Mouse (Mus musculus) adrenal gland, adult 2 months (tissue): ENCODE measurements around the gene Chil3. TPM values are rescaled to one million over a fixed set of nuclear protein-coding genes. Genes with fewer than 3 reads are reported as not detected.
A peak's percentile ranks its signal among the peaks of the same experiment; 100 is the strongest.
"Not testable (repeated sequence)": the region's sequence is repeated elsewhere in the genome, so short reads cannot be mapped to it uniquely, and the experiment has no call there.

ENCODE experiments used
- DNase-seq: peaks from one replicate; pipeline ENCODE4 v3.0.0; 2021
- long read RNA-seq: library from polyadenylated mRNA; stranded (forward); transcript quantifications from one replicate; pipeline ENCODE4 v2.0.0, GENCODE M21; 2021
- polyA plus RNA-seq: library from polyadenylated mRNA; depleted of rRNA; stranded (reverse); fragments of >200 nt; gene quantifications from 2 replicates; pipeline ENCODE4 v1.2.3, GENCODE M21; 2012; rRNA removed
- total RNA-seq, 2 experiments: library from RNA; stranded (reverse); gene quantifications; 2 replicates each; pipeline ENCODE4 v1.2.3; 2021

The Chil3 gene
- total RNA-seq (1 to 10 TPM in 1 of 2 experiments, under 1 TPM in 1; 0.66 to 1.1 TPM), polyA plus RNA-seq (0.10 and 0.28 TPM in 2 replicates)
- long read RNA-seq: 0 reads

GRCm38 (mm10) chr3:106167464-106167863, at the start of gene Chil3:
Gene Chil3, minus strand, starts transcription at chr3:106167564.
- DNase-seq: no peak

DNA sequence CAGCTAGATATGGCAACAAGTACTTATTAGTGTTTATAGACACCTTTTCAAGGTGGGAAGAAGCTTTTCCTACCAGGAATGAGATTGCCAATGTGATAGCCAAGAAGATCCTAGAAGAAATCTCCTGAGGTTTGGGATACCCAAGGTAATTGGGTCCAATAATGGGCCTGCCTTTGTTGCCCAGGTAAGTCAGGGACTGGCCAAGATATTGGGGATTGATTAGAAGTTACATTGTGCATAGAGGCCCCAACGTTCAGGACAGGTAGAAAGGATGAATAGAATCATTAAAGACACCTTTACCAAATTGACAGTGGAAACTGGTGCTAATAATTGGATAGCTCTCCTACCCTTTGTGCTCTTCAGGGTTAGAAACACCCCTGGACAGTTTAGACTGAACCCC, 30.7 kb upstream of the Chil3 start:
- DNase-seq: not testable (repeated sequence)

GRCm38 (mm10) chr3:106197246-106197645, 29.9 kb upstream of the Chil3 start:
- not testable (repeated sequence) for DNase-seq

GRCm38 (mm10) chr3:106196276-106196675, 28.9 kb upstream of the Chil3 start:
- DNase-seq: no peak

DNA sequence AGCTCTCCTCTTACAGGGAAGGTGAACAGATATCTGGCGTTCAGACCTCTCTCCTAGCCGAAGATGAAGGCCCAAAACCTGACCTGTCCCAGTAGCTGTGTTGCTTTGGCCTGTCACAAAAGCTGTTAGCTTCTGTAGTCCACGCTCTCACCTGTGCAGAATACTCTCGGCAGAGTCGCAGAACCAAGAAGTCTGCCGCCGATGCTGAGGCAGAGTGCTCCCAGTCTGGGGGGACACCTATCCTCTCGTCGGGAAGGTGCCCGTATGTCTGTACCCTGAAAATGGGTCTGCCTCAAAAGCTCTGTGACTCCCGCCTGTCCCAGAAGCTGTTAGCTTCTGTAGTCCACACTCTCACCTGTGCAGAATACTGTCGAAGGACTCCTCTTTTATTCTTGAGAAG, 28.1 kb upstream of the Chil3 start:
- DNase-seq: no peak

- DNase-seq: no peak
Measured at GRCm38 (mm10) chr3:106187991-106188390, 20.6 kb upstream of the Chil3 start.

DNA sequence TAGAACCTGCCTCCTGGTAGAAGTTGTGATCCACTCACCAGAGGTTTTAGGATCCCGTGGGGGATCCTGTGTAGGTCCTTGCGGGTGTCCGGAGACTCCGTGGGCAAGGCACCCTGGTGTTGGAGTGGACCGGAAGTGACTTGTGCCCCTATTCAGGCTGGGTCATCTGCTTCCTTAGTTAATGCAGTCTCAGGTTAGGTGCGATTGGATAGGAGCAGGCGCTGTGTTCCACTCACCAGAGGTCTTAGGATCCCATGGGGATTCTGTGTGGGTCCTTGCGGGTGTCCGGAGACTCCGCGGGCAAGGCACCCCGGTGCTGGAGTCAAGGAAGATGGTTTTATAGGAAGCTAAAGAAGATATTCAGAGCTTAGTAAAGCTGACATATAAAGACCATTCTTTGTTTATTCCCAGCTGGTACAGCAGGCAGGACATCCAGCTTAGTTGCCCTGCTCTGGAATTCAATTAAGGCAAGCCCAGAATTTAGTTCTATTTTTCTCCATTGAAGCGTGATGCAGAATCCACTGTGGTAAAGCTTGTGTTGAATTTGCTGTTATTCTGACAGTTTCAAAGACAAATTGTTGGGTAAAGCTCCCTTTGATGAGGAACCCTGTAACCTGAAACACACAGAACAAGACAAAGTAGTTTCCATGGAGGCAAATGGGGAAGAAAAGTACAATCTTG, 10.3 kb upstream of the Chil3 start:
- no peak for DNase-seq

DNA sequence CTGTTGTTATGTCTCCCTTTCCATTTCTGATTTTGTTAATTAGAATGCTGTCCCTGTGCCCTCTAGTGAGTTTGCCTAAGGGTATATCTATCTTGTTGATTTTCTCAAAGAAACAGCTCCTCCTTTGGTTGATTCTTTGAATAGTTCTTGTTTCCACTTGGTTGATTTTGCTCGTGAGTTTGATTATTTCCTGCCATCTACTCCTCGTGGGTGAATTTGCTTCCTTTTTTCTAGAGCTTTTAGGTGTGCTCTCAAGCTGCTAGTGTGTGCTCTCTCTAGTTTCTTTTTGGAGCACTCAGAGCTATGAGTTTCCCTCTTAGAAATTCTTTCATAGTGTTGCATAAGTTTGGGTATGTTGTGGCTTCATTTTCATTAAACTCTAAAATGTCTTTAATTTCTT, 7.6 kb upstream of the Chil3 start:
- DNase-seq: not testable (repeated sequence)

- peak; percentile 14 for DNase-seq
Measured at GRCm38 (mm10) chr3:106172506-106172905, 5.1 kb upstream of the Chil3 start.

DNA sequence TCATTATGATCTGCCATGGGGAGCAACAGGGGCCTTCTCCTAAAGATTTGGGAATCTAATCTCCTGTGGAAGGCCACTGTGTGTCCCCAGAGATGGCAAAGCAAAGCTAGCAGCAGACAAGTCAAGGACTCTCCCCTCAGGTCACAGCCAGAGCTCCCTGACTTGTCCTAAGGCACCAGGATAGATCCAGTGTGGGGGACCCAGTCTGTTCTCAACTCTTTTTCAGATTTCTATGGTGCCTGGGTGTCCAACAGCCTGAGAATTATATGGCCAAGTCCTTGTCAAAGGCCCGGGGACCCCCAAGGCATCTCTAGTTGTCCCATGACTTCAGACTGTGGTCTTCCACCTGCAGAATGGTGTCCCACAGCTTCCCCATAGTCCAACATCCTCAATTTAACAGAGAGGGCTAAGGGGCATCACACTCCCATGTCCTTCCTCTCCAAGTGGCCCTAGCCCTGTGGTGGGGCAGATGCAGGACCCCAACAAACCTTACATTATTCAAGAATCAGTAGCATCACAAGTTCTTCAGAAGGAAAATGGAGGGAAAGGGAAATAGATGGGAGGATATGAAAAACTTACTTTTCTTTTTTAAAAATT, 3.9 kb upstream of the Chil3 start:
- DNase-seq: no peak

GRCm38 (mm10) chr3:106170522-106171053, 3.2 kb upstream of the Chil3 start:
- peak; percentile 35 for DNase-seq

DNA sequence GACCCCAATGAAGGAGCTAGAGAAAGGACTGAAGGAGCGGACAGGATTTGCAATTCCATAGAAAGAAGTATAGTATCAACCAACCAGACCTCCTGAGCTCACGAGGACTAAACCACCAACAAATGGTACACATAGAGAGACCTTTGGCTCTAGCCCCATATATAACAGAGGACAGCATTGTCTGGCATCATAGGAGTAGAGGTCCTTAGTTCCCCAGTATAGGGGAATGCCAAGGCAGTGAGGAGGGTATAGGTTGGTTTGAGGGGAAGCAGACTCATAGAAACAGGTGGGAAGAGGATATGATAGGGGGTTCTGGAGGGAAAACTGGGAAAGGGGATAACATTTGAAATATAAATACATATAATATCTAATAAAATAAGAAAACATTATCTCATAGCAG, 13.0 kb downstream of the Chil3 start:
- no peak for DNase-seq

DNA sequence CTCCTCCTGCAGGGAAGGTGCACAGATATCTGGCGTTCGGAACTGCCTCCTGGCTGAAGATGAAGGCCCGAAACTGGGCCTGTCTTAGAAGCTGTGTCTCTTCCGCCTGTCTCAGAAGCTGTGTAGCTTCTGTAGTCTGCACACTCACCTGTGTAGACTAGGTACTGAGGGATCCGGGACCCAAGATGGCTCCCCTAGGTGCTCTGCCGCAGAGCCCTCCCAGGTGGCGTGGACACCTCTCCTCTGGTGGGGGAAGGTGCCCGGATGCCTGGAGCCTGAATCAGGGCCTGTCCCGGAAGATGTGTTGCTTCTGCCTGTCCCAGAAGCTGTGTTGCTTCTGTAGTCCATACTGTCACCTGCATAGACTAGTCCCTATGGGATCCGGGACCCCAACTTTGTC, 23.3 kb downstream of the Chil3 start:
- DNase-seq: no peak

DNA sequence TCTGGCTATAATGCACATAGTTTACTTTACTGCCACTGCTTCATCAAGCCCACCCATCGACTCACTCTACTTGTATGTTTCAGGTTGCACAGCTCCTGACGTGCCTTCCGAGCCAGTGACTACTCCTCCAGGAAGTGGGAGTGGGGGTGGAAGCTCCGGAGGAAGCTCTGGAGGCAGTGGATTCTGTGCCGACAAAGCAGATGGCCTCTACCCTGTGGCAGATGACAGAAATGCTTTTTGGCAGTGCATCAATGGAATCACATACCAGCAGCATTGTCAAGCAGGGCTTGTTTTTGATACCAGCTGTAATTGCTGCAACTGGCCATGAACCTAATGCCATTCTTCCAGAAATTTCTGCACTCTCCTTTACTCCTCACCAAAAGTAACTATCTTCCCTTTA, 35.7 kb downstream of the Chil3 start:
- DNase-seq: no peak

DNA sequence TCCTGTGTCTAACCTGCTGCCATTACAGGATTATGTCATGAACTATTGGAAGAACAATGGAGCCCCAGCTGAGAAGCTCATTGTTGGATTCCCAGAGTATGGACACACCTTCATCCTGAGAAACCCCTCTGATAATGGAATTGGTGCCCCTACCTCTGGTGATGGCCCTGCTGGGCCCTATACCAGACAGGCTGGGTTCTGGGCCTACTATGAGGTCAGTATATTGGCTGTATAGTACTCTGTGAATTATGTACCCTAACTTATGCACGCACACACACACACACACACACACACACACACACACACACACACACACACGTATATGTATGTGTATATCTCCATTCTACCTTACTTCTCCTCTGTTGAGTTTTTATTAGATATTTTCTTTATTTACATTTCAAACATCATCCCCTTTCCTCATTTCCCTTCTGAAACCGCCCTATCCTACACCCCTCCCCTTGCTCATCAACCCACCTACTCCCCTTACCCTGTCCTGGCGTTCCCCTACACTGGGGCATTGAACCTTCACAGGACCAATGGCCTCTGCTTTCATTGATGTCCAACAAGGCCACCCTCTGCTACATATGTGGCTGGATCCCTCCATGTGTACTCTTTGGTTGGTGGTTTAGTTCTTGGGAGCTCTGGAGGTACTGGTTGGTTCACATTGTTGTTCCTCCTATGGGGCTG, 38.4 kb downstream of the Chil3 start:
- no peak for DNase-seq

DNA sequence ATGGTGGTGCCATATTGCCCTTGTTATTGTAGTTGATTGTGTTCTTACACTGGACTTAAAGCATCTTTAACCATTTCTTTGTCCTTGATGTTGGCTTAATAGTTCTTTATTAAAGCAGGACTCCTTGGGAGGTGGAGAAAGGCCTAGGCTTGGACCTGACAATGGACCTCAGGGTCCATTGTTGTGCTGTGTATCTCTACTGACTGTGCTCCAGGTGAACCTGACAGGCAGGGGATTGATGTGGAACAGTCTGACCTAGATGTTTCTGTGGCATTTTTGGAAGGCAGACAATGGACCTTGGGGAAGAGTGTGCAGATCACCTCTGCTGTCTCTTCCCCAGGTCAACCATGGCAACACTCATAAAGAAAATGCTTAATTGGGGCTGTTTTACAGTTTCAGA, 40.4 kb downstream of the Chil3 start:
- DNase-seq: no peak

DNA sequence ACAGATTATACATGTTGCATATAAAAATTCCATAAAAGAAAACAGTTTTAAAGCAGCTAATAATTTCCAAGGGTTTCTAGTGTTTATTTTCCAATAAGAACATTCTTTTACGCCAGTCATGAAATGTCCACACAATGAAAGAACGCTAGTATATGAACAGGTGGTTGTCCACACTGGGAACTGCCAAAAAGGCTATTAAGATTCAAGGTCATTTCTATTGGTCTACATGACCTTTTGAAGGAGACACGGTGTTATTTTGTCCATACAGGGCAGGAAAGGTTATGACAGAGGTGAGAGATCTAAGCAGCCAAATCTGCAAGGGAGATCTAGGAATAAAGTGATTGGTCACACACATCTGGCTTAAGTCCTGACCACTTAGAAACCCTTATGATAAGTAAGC, 54.4 kb downstream of the Chil3 start, which contains the start of gene Chia1:
Gene Chia1 (plus strand): TSS at position 301 of the 400 bp plus-strand sequence.
- no peak for DNase-seq

Other genes with a start within 250 kb of the Chil3 start
- gene I830077J02Rik, start 234.9 kb downstream of the Chil3 start, total RNA-seq: 1 to 10 TPM in 1 of 2 experiments, under 1 TPM in 1; 0.29 to 1.7 TPM
- 0.43 and 0.56 TPM in 2 replicates for gene I830077J02Rik, start 234.9 kb downstream of the Chil3 start, polyA plus RNA-seq
- 10 to 100 TPM; 63.8 to 68.6 TPM for gene Wdr77, start 208.2 kb downstream of the Chil3 start, total RNA-seq
- gene Wdr77, start 208.2 kb downstream of the Chil3 start, polyA plus RNA-seq: 19.8 and 23.4 TPM in 2 replicates
- 100 to 1,000 TPM; 364 to 394 TPM for gene Atp5f1, start 207.5 kb downstream of the Chil3 start, total RNA-seq
- 191 and 198 TPM in 2 replicates for gene Atp5f1, start 207.5 kb downstream of the Chil3 start, polyA plus RNA-seq
- gene Ovgp1, start 193.9 kb downstream of the Chil3 start, total RNA-seq: 1 to 10 TPM in 1 of 2 experiments, under 1 TPM in 1; 0.38 to 1.1 TPM
- gene Ovgp1, start 193.9 kb downstream of the Chil3 start, polyA plus RNA-seq: 0.58 and 0.77 TPM in 2 replicates
- not detected for gene Pifo, start 152.9 kb downstream of the Chil3 start, total RNA-seq
- not detected in 2 replicates for gene Pifo, start 152.9 kb downstream of the Chil3 start, polyA plus RNA-seq
- gene Chil5, start 134.8 kb downstream of the Chil3 start, total RNA-seq: not detected
- gene Chil5, start 134.8 kb downstream of the Chil3 start, polyA plus RNA-seq: not detected in 2 replicates
- not detected for gene Chia1, start 54.3 kb downstream of the Chil3 start, total RNA-seq
- 0.59 TPM in 1 of 2 replicates, not detected in the other for gene Chia1, start 54.3 kb downstream of the Chil3 start, polyA plus RNA-seq
- gene Chil4, start 51.9 kb upstream of the Chil3 start, total RNA-seq: not detected
- gene Chil4, start 51.9 kb upstream of the Chil3 start, polyA plus RNA-seq: not detected in 2 replicates
- not detected for gene Chil6, start 238.6 kb upstream of the Chil3 start, total RNA-seq
- not detected in 2 replicates for gene Chil6, start 238.6 kb upstream of the Chil3 start, polyA plus RNA-seq